Mouse (Mus musculus) heart, embryonic 16.5 days (tissue): ENCODE measurements around the gene Btbd1. TPM values are rescaled to one million over a fixed set of nuclear protein-coding genes. Genes with fewer than 3 reads are reported as not detected.

Source experiments
- polyA plus RNA-seq: library from polyadenylated mRNA; unstranded; fragments of >200 nt; fragmentation: Nextera tagmentation; extraction: Ambion mirVana; gene quantifications from 2 replicates; pipeline ENCODE4 v1.2.1, GENCODE M21; 2015

Gene Btbd1
- polyA plus RNA-seq, 1 experiment from 2014 or later, result 86.7 TPM

Other genes starting within 250 kb of the Btbd1 start
- gene Homer2, start 121.9 kb downstream of the Btbd1 start, polyA plus RNA-seq, result 53.9 and 59.9 TPM in 2 replicates
- 83.3 and 106 TPM in 2 replicates for gene Ramac, start 66.5 kb downstream of the Btbd1 start, polyA plus RNA-seq
- gene 3110040N11Rik, start 40.0 kb downstream of the Btbd1 start, polyA plus RNA-seq, result 35.6 and 42.4 TPM in 2 replicates
- gene Gm10160, start 26.4 kb upstream of the Btbd1 start, polyA plus RNA-seq, result not detected in 2 replicates
- gene Tm6sf1, start 29.6 kb upstream of the Btbd1 start, polyA plus RNA-seq, result 35.6 and 44.4 TPM in 2 replicates
- 9.7 and 9.9 TPM in 2 replicates for gene Hdgfl3, start 105.0 kb upstream of the Btbd1 start, polyA plus RNA-seq
- 2.7 and 3.0 TPM in 2 replicates for gene Bnc1, start 162.9 kb upstream of the Btbd1 start, polyA plus RNA-seq